Mouse (Mus musculus): ENCODE results near the gene Cux1.

The Cux1 gene

DNA sequence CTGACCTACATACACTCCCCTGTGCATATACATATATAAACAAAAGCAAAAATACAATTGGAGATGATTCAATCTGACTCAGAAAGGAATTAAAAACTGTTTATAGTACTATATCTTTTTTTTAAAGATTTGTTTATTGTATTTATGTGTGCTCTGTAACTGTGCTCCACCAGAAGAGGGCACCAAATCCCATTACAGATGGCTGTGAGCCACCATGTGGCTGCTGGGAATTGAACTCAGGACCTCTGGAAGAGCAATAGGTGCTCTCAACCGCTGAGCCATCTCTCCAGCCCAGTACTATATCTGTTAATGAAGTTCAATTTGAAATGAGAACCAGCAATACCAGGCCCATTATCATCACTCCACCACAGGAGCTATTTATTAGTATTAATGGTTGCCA lies 187.9 kb downstream of the Cux1 start:
- no peak for DNase-seq (ENCODE audit: low read depth, low spot score)

GRCm38 (mm10) chr5:136377101-136377500 lies 190.2 kb downstream of the Cux1 start:
- DNase-seq (ENCODE audit: low read depth, low spot score), result no peak

- no peak for DNase-seq (ENCODE audit: low read depth, low spot score)
These were observed 191.9 kb downstream of the Cux1 start for GRCm38 (mm10) chr5:136375350-136375749.

GRCm38 (mm10) chr5:136372276-136372675 lies 195.0 kb downstream of the Cux1 start:
- DNase-seq (ENCODE audit: low read depth, low spot score), result no peak

- DNase-seq (ENCODE audit: low read depth, low spot score), result no peak
These were observed 203.9 kb downstream of the Cux1 start for GRCm38 (mm10) chr5:136363421-136363820.

DNA sequence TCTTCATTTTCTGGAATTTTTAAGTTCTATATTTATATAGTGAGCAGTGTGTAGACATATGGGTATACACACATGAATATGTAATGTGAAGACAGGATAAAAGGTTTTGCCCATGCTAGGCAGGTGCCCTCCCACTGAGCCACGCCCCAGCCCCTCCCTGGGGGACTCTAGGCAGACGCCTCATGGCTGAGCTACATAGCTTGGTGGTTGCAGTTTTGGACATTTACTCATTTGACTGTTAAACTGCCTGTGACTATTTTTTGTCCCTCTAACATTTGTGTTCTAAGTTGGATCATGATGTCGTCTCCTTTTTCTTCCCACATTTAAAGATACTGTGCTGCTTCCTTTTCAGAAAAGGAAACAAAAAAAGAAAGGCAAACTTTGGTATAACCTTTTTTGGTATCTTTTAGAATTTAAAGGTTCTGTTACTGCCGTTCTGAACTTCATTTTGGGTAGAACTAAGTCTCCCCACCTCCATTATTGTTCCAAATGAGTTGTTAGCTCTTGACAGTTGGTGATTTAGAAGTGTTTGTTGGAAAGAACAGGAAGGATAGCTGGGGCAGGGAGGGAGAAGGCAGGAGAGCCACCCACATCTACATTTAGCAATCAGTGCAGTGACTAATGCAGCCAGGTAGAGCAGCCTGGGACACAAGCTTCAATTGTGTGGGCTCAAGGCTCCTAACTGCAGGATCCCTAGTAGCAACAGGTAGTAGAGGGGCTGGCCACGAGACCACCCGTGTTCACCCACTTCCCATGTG lies 204.6 kb downstream of the Cux1 start:
- no peak for DNase-seq (ENCODE audit: low read depth, low spot score)

GRCm38 (mm10) chr5:136362021-136362420 lies 205.3 kb downstream of the Cux1 start:
- no peak for DNase-seq (ENCODE audit: low read depth, low spot score)

- peak; percentile 26 for DNase-seq (ENCODE audit: low read depth, low spot score)
These were observed 210.1 kb downstream of the Cux1 start for GRCm38 (mm10) chr5:136357227-136357626.

DNA sequence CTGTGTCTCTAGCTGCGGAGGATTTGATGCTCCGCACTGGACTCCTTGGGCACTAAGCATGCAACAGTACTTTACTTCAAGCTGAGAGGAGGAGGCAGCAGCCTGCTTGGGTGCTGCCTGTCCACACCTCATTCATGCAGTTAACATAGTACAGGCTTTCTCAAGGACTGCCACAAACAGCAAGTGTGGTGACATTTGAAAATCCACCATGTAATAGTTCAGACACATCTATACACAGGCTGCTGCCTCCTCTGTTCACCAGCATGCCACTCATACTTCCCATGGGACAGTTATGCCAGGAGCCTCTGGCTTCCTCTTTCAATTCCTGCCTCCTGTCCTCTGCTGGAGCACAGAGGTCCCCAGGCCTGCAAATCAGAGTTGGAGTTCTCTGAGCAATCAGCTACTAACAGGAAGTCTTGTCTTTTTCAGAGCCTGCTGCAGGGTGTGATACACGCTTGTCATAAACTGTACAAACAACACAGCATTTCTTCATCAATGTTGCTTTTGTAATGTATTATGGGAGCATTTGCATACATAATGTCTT lies 211.6 kb downstream of the Cux1 start:
- no peak for DNase-seq (ENCODE audit: low read depth, low spot score)

- DNase-seq (ENCODE audit: low read depth, low spot score), result no peak
These were observed 212.6 kb downstream of the Cux1 start for GRCm38 (mm10) chr5:136354729-136355128.

- no peak for DNase-seq (ENCODE audit: low read depth, low spot score)
These were observed 214.2 kb downstream of the Cux1 start for GRCm38 (mm10) chr5:136353114-136353513.

GRCm38 (mm10) chr5:136343156-136343890 lies 224.0 kb downstream of the Cux1 start:
- DNase-seq (ENCODE audit: low read depth, low spot score), result no peak

GRCm38 (mm10) chr5:136336798-136337527 lies 230.3 kb downstream of the Cux1 start:
- DNase-seq (ENCODE audit: low read depth, low spot score), result no peak

GRCm38 (mm10) chr5:136335681-136336080 lies 231.6 kb downstream of the Cux1 start:
- DNase-seq (ENCODE audit: low read depth, low spot score), result no peak

- DNase-seq (ENCODE audit: low read depth, low spot score), result no peak
These were observed 232.5 kb downstream of the Cux1 start for GRCm38 (mm10) chr5:136334780-136335179.

- no peak for DNase-seq (ENCODE audit: low read depth, low spot score)
These were observed 233.2 kb downstream of the Cux1 start for GRCm38 (mm10) chr5:136334051-136334450.

- no peak for DNase-seq (ENCODE audit: low read depth, low spot score)
These were observed 234.4 kb downstream of the Cux1 start for GRCm38 (mm10) chr5:136332786-136333462.

DNA sequence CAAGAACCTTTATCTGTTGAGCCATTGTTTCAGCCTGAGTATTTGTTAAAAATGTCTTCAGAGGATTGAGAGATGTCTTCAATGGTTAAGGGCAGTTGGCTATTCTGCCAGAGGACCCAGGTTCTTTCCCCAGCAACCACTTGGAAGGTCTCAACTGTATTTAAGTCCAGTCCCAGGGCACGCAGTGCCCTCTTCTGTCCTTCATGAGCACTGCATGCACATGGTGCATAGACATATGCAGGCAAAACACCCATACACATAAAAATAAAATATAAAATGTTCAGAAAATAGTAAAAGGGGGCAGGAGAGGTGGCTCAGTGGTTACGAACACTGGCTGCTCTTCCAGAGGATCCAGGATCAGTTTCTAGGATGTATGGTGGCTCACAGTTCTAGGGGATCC lies 239.6 kb downstream of the Cux1 start:
- no peak for DNase-seq (ENCODE audit: low read depth, low spot score)

- no peak for DNase-seq (ENCODE audit: low read depth, low spot score)
These were observed 240.7 kb downstream of the Cux1 start for GRCm38 (mm10) chr5:136326626-136327025.

DNA sequence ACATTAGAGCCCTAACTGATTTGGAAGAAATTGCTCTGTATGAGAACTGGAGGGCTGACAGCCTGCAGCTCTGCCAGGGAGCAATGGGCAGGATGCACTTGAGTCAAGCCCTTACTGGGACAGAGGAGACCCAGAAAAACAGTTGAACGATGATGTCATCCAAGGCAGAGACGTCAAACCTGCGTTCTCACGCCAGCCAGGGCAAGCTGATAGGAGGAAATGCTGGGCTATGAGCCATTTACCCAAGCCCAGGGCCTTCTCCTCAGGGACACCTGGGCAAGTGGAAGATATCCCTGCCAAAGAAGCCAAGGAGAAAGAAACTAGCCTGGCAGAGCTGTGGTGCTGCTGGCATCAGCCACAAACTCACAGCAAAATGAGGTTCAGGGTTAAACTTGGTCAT lies 242.8 kb downstream of the Cux1 start:
- DNase-seq (ENCODE audit: low read depth, low spot score), result no peak

DNA sequence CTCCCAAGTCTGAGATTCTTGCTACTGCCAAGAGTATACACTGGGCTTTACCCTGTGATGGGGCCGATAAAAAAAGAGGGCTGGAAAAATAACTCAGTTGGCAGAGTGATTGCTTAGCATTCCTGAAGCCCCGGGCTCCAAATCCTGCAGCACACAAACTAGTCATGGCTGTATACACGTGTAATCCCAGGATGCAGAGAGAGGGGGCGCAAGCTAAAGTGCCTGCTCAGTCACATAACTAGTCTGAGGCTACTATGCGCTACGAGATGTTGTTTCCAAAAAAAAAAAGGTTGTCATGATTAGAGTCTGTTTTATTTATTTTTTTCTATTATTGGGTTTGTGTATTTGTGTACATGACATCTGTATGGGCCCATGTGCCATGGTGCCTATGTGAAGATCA lies 245.9 kb downstream of the Cux1 start:
- DNase-seq (ENCODE audit: low read depth, low spot score), result no peak

GRCm38 (mm10) chr5:136312566-136312965 lies 254.7 kb downstream of the Cux1 start:
- no peak for DNase-seq (ENCODE audit: low read depth, low spot score)
